Mouse (Mus musculus): ENCODE results near the gene Tmem30a. TPM values are rescaled to one million over a fixed set of nuclear protein-coding genes. Genes with fewer than 3 reads are reported as not detected.

Tmem30a gene
- polyA plus RNA-seq, 1 experiment from 2014 or later = 91.2 TPM

DNA sequence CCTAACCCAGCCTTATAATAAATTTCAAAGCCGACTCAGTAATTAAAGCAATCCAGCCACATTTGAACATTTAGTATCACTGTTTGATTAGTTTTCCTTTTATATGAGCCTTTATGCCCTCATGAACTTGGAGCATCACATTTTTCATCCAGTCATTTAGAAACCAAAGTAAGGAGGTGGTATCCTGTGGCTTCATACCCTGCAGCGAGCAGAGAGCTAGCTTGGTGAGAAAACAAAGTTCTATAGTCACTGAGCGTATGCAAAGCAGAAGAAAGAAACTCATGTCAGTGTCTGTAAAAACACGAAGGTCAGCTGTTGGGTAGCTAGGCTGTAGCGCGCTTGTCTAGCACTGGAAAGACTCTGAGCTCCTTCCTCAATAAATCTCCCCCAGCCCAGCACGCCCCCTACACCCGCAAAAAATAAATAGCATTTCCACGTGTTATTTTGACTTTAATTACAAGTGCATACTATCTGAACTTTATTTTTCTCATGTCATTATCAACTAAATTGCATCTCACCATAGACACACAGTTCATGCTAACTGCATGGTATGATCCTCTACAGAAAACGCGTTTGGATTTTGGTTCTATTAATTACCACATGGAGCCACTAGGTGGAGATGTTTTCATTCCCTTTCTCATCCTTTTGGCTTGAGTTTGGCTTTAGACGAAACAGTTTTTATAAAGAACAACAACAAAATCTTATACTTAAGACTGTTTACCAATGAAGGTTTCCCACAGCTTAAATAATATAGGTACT lies 13.2 kb upstream of the Tmem30a start:
- no peaks in the 10 kb centered on the region for H3K9me3 ChIP-seq (ENCODE audit: control insufficient read depth, low read length)
- no peak overlapping the region for H3K27ac ChIP-seq (ENCODE audit: low read depth, low read length)
- H3K4me1 ChIP-seq (ENCODE audit: control insufficient read depth, insufficient read depth, low read length) = no peaks in the 10 kb centered on the region
- WGBS = 49% methylated on average over 12 of the region's 12 CpGs
- H3K9ac ChIP-seq (ENCODE audit: low read length) = no peak overlapping the region
- no peaks in the 10 kb centered on the region for H3K27me3 ChIP-seq (ENCODE audit: control insufficient read depth, insufficient read depth, low read length)
- H3K4me2 ChIP-seq = no peak overlapping the region
- H3K4me3 ChIP-seq (ENCODE audit: low read depth, low read length) = no peak overlapping the region
- ATAC-seq (ENCODE audit: low FRiP score) (peak; percentile 54; the same call in 1 of the 2 replicates), DNase-seq (ENCODE audit: low spot score, missing footprints) (peak; percentile 93)
- no peaks in the 10 kb centered on the region for H3K36me3 ChIP-seq (ENCODE audit: control insufficient read depth, insufficient read depth, low read length)

DNA sequence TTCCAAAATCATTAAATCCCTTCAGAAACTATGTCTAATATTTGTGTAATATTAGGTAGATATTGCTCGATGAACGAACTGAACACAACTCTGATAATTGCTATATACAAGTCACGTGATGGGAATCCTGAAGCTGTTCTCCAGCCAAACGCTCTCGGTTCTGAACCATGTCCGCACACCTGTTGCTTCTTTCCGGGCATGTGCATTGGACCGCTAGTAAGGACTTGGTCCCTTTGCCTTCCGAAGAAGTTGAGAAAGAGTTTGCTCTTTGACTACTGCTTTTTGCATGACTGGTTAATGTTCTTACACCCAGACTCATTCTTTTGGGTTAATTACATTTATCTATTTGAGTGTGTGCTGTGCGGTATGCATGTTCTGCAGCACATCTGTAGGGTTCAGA lies 12.1 kb upstream of the Tmem30a start:
- Histone ChIP-seq H3K4me1 (ENCODE audit: control insufficient read depth, insufficient read depth, low read length) (no peaks in the 10 kb centered on the region), H3K9me3 (ENCODE audit: control insufficient read depth, low read length) (no peaks in the 10 kb centered on the region), H3K4me3 (ENCODE audit: low read depth, low read length) (no peak overlapping the region), H3K4me2 (no peak overlapping the region), H3K36me3 (ENCODE audit: control insufficient read depth, insufficient read depth, low read length) (no peaks in the 10 kb centered on the region), H3K9ac (ENCODE audit: low read length) (no peak overlapping the region), H3K27ac (ENCODE audit: low read depth, low read length) (no peak overlapping the region), H3K27me3 (ENCODE audit: control insufficient read depth, insufficient read depth, low read length) (no peaks in the 10 kb centered on the region)
- WGBS = 87% methylated on average over 10 of the region's 10 CpGs
- ATAC-seq (ENCODE audit: low FRiP score) = no peak
- DNase-seq (ENCODE audit: low spot score, missing footprints) = no peak

DNA sequence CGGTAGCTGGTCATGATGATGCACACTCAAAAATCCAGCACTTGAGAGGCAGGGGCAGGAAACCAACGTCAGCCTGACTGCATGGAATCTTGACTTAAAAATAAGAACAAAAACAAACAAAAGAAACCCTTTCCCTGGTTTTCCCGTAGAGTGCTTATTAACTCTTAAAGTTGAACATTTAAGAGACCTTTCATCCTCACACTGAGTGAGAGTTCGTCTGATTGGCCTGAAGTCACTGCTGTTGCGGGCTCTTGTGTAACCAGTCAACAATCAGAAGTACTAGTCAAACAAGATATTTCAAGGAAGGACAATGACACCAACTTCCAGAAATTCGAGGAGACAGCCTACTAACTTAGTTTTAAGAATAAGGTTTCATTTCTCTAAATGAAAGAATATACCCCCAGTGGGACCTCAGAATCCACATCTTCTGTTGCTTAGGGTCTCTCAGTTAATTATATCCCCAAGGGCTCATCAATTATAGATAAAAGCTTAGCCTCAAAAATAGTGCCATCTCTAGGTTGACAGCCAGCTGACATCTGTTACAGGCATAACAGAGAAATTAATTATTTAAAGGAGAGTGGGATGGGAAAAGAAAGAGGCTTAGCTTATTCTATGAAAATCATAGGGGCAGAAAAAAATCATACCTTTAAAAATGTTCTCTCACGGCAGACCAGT lies 3.3 kb upstream of the Tmem30a start:
- Histone ChIP-seq H3K27ac (ENCODE audit: low read depth, low read length) (no peak overlapping the region), H3K27me3 (ENCODE audit: control insufficient read depth, insufficient read depth, low read length) (no peaks in the 10 kb centered on the region), H3K4me1 (ENCODE audit: control insufficient read depth, insufficient read depth, low read length) (peaks cover 7% of the 10 kb centered on the region), H3K9ac (ENCODE audit: low read length) (no peak overlapping the region), H3K36me3 (ENCODE audit: control insufficient read depth, insufficient read depth, low read length) (no peaks in the 10 kb centered on the region), H3K4me2 (no peak overlapping the region), H3K9me3 (ENCODE audit: control insufficient read depth, low read length) (no peaks in the 10 kb centered on the region), H3K4me3 (ENCODE audit: low read depth, low read length) (no peak overlapping the region)
- ATAC-seq (ENCODE audit: low FRiP score) = no peak
- WGBS = 72% methylated on average over 7 of the region's 7 CpGs
- DNase-seq (ENCODE audit: low spot score, missing footprints) = no peak

DNA sequence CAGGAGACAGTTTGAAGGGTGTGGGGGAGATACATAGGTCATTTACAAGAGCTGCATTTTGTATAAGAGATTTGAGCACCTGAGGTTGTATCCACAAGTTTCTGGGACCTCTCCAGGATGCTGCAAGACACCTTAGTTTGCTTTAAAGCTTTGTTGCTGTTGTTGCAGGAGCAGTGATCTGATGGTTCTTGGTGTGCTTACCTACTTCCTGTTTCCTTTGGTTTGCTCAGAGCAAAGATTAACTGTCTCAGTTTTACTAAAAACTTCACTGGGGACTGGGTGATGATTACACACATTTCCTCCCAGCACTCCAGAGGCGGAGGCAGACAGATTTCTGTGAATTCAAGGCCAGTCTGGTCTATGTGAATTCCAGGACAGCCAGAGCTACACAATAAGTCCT lies 1.8 kb upstream of the Tmem30a start:
- H3K9ac ChIP-seq (ENCODE audit: low read length) = no peak overlapping the region
- H3K9me3 ChIP-seq (ENCODE audit: control insufficient read depth, low read length) = no peaks in the 10 kb centered on the region
- no peak for ATAC-seq (ENCODE audit: low FRiP score)
- H3K27me3 ChIP-seq (ENCODE audit: control insufficient read depth, insufficient read depth, low read length) = no peaks in the 10 kb centered on the region
- WGBS = 86% methylated on average over 1 of the region's 1 CpGs
- peaks cover 7% of the 10 kb centered on the region for H3K4me1 ChIP-seq (ENCODE audit: control insufficient read depth, insufficient read depth, low read length)
- H3K4me2 ChIP-seq = no peak overlapping the region
- no peaks in the 10 kb centered on the region for H3K36me3 ChIP-seq (ENCODE audit: control insufficient read depth, insufficient read depth, low read length)
- no peak overlapping the region for H3K4me3 ChIP-seq (ENCODE audit: low read depth, low read length)
- DNase-seq (ENCODE audit: low spot score, missing footprints) = no peak
- no peak overlapping the region for H3K27ac ChIP-seq (ENCODE audit: low read depth, low read length)

DNA sequence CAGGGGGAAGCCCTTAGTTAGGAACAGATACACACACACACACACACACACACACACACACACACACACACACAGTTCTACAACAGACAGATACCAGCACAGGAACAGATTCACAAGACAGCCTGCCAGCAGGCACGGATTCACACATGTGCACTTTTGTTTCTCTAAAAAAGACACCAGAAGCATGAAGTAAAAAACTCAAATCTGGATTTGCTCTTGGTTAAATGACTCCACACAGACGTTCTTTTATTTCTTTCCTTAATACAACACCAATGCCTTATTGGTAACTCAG lies 7.6 kb downstream of the Tmem30a start:
- H3K9me3 ChIP-seq (ENCODE audit: control insufficient read depth, low read length) = no peaks in the 10 kb centered on the region
- DNase-seq (ENCODE audit: low spot score, missing footprints) (no peak), ATAC-seq (ENCODE audit: low FRiP score) (no peak)
- H3K4me1 ChIP-seq (ENCODE audit: control insufficient read depth, insufficient read depth, low read length) = no peaks in the 10 kb centered on the region
- H3K4me3 ChIP-seq (ENCODE audit: low read depth, low read length) = no peak overlapping the region
- no peak overlapping the region for H3K4me2 ChIP-seq
- 87% methylated on average over 2 of the region's 2 CpGs for WGBS
- no peaks in the 10 kb centered on the region for H3K36me3 ChIP-seq (ENCODE audit: control insufficient read depth, insufficient read depth, low read length)
- no peak overlapping the region for H3K9ac ChIP-seq (ENCODE audit: low read length)
- no peaks in the 10 kb centered on the region for H3K27me3 ChIP-seq (ENCODE audit: control insufficient read depth, insufficient read depth, low read length)
- no peak overlapping the region for H3K27ac ChIP-seq (ENCODE audit: low read depth, low read length)

DNA sequence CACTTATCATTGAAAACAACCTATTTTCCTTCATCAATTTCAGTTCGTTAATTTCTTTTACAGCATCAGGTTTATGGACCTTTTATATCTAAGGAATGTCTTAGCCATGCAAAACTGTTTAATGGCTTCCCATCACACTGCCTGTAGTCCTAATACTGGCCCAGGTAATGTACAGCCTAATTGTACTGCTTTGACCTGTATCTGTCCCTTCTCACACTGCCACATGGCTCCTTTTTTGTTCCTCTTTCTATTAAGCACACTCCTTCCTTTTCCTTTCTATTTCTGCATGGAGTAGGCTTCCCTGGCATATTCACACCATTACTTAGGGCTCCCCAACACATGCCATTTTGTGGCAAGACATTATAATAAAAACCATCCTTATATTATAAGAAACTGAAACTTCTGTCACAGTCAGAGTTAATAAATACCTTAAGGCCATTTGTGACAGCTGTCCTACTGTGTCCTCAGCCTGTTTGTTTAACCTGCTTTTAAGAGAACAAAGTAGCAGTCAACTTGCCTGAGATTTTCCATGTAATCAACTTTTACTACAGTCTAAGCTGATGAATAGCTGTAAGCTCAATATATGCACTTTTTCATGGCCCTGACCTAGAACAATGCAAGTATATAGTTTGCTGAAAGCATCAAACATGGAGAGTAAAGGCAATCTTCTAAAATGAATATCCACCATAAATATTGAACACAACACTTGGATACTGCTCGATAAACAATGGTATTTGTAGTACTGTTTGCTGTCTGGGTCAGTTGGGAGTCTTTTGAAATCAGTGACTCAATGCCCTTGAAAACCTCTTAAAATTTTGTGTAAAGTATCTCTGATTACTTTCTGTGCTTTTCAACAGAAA lies 8.1 kb downstream of the Tmem30a start:
- Histone ChIP-seq H3K4me1 (ENCODE audit: control insufficient read depth, insufficient read depth, low read length) (no peaks in the 10 kb centered on the region), H3K4me3 (ENCODE audit: low read depth, low read length) (no peak overlapping the region), H3K9me3 (ENCODE audit: control insufficient read depth, low read length) (no peaks in the 10 kb centered on the region), H3K27ac (ENCODE audit: low read depth, low read length) (no peak overlapping the region), H3K27me3 (ENCODE audit: control insufficient read depth, insufficient read depth, low read length) (no peaks in the 10 kb centered on the region), H3K9ac (ENCODE audit: low read length) (no peak overlapping the region), H3K36me3 (ENCODE audit: control insufficient read depth, insufficient read depth, low read length) (no peaks in the 10 kb centered on the region), H3K4me2 (no peak overlapping the region)
- ATAC-seq (ENCODE audit: low FRiP score) = no peak
- DNase-seq (ENCODE audit: low spot score, missing footprints) = no peak
- 89% methylated on average over 2 of the region's 2 CpGs for WGBS

DNA sequence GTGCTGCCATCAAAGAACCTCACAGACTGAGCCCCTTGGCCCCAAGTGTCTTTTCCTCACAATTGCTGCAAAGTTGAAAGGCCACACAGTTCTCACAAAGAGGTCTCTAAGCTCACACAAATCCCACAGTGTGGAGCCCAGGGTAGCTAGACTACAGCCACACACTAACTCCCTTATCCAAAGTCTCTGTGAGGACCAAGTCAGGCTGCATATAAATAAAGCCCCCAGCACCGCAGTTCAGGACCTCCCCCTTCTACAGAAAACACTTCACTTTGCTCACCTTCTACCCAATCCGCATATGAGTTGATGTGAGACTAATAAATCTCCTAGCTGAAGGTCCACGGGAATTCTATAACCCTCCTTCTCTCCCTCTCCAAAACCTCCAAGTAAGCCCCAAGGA lies 8.9 kb downstream of the Tmem30a start:
- Histone ChIP-seq H3K27ac (ENCODE audit: low read depth, low read length) (no peak overlapping the region), H3K4me3 (ENCODE audit: low read depth, low read length) (no peak overlapping the region), H3K27me3 (ENCODE audit: control insufficient read depth, insufficient read depth, low read length) (no peaks in the 10 kb centered on the region), H3K9me3 (ENCODE audit: control insufficient read depth, low read length) (no peaks in the 10 kb centered on the region), H3K4me1 (ENCODE audit: control insufficient read depth, insufficient read depth, low read length) (no peaks in the 10 kb centered on the region), H3K9ac (ENCODE audit: low read length) (no peak overlapping the region), H3K4me2 (no peak overlapping the region), H3K36me3 (ENCODE audit: control insufficient read depth, insufficient read depth, low read length) (no peaks in the 10 kb centered on the region)
- 65% methylated on average over 3 of the region's 3 CpGs for WGBS
- ATAC-seq (ENCODE audit: low FRiP score) (no peak), DNase-seq (ENCODE audit: low spot score, missing footprints) (no peak)

DNA sequence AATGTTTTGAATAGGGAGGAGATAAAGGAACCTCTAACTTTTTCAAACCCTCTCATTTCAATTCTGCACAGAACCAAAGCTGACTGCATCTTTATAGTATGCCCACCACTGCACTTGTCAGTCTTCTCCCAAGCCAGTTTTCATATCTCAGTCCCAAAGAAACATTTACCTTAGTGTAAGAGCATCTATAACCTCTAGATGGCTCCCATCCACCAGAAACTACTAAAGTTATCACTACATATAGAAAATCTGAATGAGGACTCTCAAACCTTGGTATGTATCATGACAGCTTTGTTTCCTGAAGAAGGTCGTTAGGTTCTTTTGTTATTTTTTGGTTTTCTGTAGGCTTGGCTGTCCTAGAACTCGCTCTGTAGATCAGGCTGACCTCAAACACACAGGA lies 14.0 kb downstream of the Tmem30a start:
- H3K27me3 ChIP-seq (ENCODE audit: control insufficient read depth, insufficient read depth, low read length) = no peaks in the 10 kb centered on the region
- no peaks in the 10 kb centered on the region for H3K9me3 ChIP-seq (ENCODE audit: control insufficient read depth, low read length)
- DNase-seq (ENCODE audit: low spot score, missing footprints) (no peak), ATAC-seq (ENCODE audit: low FRiP score) (no peak)
- 77% methylated on average over 2 of the region's 2 CpGs for WGBS
- no peak overlapping the region for H3K4me2 ChIP-seq
- H3K4me3 ChIP-seq (ENCODE audit: low read depth, low read length) = no peak overlapping the region
- H3K4me1 ChIP-seq (ENCODE audit: control insufficient read depth, insufficient read depth, low read length) = no peaks in the 10 kb centered on the region
- no peaks in the 10 kb centered on the region for H3K36me3 ChIP-seq (ENCODE audit: control insufficient read depth, insufficient read depth, low read length)
- H3K9ac ChIP-seq (ENCODE audit: low read length) = no peak overlapping the region
- no peak overlapping the region for H3K27ac ChIP-seq (ENCODE audit: low read depth, low read length)

DNA sequence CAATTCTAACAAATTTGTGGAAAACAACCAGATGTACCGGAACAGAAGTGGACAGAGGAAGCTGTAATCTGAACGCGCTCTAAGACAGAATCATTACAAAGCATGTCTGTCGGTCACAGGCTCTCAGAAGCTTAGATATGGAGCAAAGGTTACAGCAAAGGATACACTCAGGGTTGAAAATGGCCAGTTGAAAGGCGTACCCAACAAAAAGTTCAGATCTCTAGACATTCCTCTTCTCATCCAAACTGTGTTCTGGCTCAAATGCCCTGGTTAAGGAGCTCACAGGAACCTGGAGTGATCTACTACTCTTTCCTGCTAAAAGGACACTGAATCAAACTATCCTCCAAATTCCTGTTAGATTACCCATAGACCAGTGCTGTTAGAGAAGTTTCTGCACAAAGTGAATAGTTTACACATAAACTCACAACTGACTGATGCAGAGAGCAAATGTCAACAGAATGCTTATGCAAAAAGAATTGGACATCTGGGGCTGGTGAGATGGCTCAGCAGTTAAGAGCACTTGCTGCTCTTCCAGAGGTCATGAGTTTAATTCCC lies 26.2 kb downstream of the Tmem30a start:
- DNase-seq (ENCODE audit: low spot score, missing footprints) (no peak), ATAC-seq (ENCODE audit: low FRiP score) (no peak)
- no peaks in the 10 kb centered on the region for H3K4me1 ChIP-seq (ENCODE audit: control insufficient read depth, insufficient read depth, low read length)
- no peaks in the 10 kb centered on the region for H3K36me3 ChIP-seq (ENCODE audit: control insufficient read depth, insufficient read depth, low read length)
- H3K9me3 ChIP-seq (ENCODE audit: control insufficient read depth, low read length) = no peaks in the 10 kb centered on the region
- H3K27me3 ChIP-seq (ENCODE audit: control insufficient read depth, insufficient read depth, low read length) = no peaks in the 10 kb centered on the region
- 93% methylated on average over 5 of the region's 5 CpGs for WGBS
- no peak overlapping the region for H3K27ac ChIP-seq (ENCODE audit: low read depth, low read length)
- H3K9ac ChIP-seq (ENCODE audit: low read length) = no peak overlapping the region
- H3K4me2 ChIP-seq = no peak overlapping the region
- no peak overlapping the region for H3K4me3 ChIP-seq (ENCODE audit: low read depth, low read length)
